Comparison of ENCODE assay signal across 12 mouse cellular contexts in genomic region chr1:88668353-88668752, GRCm38 (mm10). TPM values are rescaled to one million over a fixed set of nuclear protein-coding genes. Genes with fewer than 3 reads are reported as not detected.
DNase-seq lines count a peak whose midpoint lies in the region; ATAC-seq and TF ChIP-seq lines count a peak whose summit lies in the region.
"Had no signal": no experiment of that assay in that cellular context is flagged by ENCODE, and none has a peak within 500 bp of the region (broad histone marks: within the 10 kb centered on the region; RNA-seq: fewer than 3 reads in every experiment).

No protein-coding gene starts in this region.

- H3K27me3 ChIP-seq in E14TG2a.4 (ENCODE audit: insufficient read depth, low read length), result peaks cover 51% of the 10 kb centered on the region
- H3K27me3 ChIP-seq in forebrain, embryonic 11.5 days (ENCODE audit: control insufficient read depth, insufficient read depth, low read length), result no peaks in the 10 kb centered on the region; the same call in 1 of the 2 replicates

- peak overlapping the region; percentile 13; the same call in 1 of the 2 replicates for H3K9ac ChIP-seq in forebrain, embryonic 11.5 days (ENCODE audit: low read length)

- ATAC-seq in forebrain, embryonic 11.5 days (replicated peaks; ENCODE audit: low FRiP score), result peak; percentile 62
- ATAC-seq in megakaryocyte-erythroid progenitor cell, adult 5-6 weeks (replicated peaks; ENCODE audit: low FRiP score, low TSS enrichment, poor library complexity, severe bottlenecking), result no peak

- H3K4me2 ChIP-seq in forebrain, embryonic 11.5 days (ENCODE audit: low read depth, low read length, severe bottlenecking), result peak overlapping the region; percentile 42

- H3K4me1 ChIP-seq in E14TG2a.4 (replicated peaks; ENCODE audit: low read depth, low read length), result peaks cover 62% of the 10 kb centered on the region
- peaks cover 19% of the 10 kb centered on the region for H3K4me1 ChIP-seq in forebrain, embryonic 11.5 days (replicated peaks; ENCODE audit: control insufficient read depth, insufficient read depth, low read length)

- H3K27ac ChIP-seq in forebrain, embryonic 11.5 days (ENCODE audit: low read depth, low read length), result peak overlapping the region; percentile 75

- no peaks in the 10 kb centered on the region for H3K36me3 ChIP-seq in E14TG2a.4 (ENCODE audit: insufficient read depth, low read length)
- H3K36me3 ChIP-seq in forebrain, embryonic 11.5 days (ENCODE audit: control insufficient read depth, insufficient read depth, low read length), result no peaks in the 10 kb centered on the region

- peak overlapping the region; percentile 45; the same call in 1 of the 2 replicates for H3K4me3 ChIP-seq in E14TG2a.4 (replicated peaks; ENCODE audit: low read length)
- H3K4me3 ChIP-seq in forebrain, embryonic 11.5 days (ENCODE audit: low read depth, low read length), result no peak overlapping the region

- TF ChIP-seq CTCF in E14TG2a.4 (conservative IDR thresholded peaks at IDR 0.05; ENCODE audit: low read length), result no peak

- no peaks in the 10 kb centered on the region for H3K9me3 ChIP-seq in E14TG2a.4 (ENCODE audit: low read length)
- H3K9me3 ChIP-seq in forebrain, embryonic 11.5 days (ENCODE audit: control insufficient read depth, low read length), result no peaks in the 10 kb centered on the region

- peak; percentile 65 for DNase-seq in 3134 (ENCODE audit: extremely low read depth, insufficient read length, low spot score)
- peak; percentile 72 for DNase-seq in forebrain, embryonic 11.5 days (ENCODE audit: low spot score)
- DNase-seq in mesoderm, embryonic 11.5 days (ENCODE audit: low read depth, low spot score), result peak; percentile 23
- no peak for DNase-seq in cerebellum, postnatal 14 days
- no peak for DNase-seq in lung, adult 18-20 months
- DNase-seq: cerebellum, postnatal 25 days; heart, postnatal 36 days; kidney, postnatal 36 days; left cerebral cortex, postnatal 4 days; spleen, adult 18-20 months had no signal

- WGBS in forebrain, embryonic 11.5 days, result 1% methylated on average over 7 of the region's 7 CpGs

RNA-seq across cellular contexts. Expression of gene Arl4c, which starts 33.7 kb away (rescaled TPM):
- polyA plus RNA-seq in forebrain, embryonic 11.5 days (2014; fragmentation: Nextera tagmentation; extraction: Ambion mirVana), result 9.2 and 13.3 TPM in 2 replicates
- total RNA-seq in megakaryocyte-erythroid progenitor cell, adult 5-6 weeks (2014; fragmentation: Nextera tagmentation), result 0.87 and 1.6 TPM in 2 replicates
- total RNA-seq in megakaryocyte-erythroid progenitor cell, adult 5-6 weeks (2017), result 3.2 and 5.9 TPM in 2 replicates

Comparison
In these comparisons a context has a peak if more than half of its experiments do, and no peak if none do; other contexts are left out.
1. DNase-seq: peak in 3134 (single experiment), forebrain, embryonic 11.5 days (single experiment) and mesoderm, embryonic 11.5 days (single experiment); none in cerebellum, postnatal 14 days (0 of 2) and lung, adult 18-20 months (0 of 2).